Mouse (Mus musculus) liver, embryonic 12.5 days (tissue): ENCODE measurements around the gene Ggact. TPM values are rescaled to one million over a fixed set of nuclear protein-coding genes. Genes with fewer than 3 reads are reported as not detected.

Experiments
- ATAC-seq: fragments of 200-750 bp; cut with Nextera tagmentation; 2 replicates; pipeline ENCODE4 v1.8.0; 2017; ENCODE audit warnings: moderate number of reproducible peaks, mild to moderate bottlenecking, moderate library complexity
- H3K27ac ChIP-seq: fragments of 300-500 bp; sonication (generic); 2 replicates; pipeline ENCODE4 v1.5.1; 2016; ENCODE audit warnings: mild to moderate bottlenecking
- H3K27me3 ChIP-seq: fragments of 300-500 bp; sonication (generic); replicated peaks from 2 replicates; pipeline ENCODE4 v1.6.1; 2016; ENCODE audit warnings: mild to moderate bottlenecking, moderate library complexity
- H3K36me3 ChIP-seq: fragments of 300-500 bp; sonication (generic); 2 replicates; pipeline ENCODE4 v1.6.1; 2016; ENCODE audit warnings: mild to moderate bottlenecking, moderate library complexity
- H3K4me1 ChIP-seq: fragments of 300-500 bp; sonication (generic); 2 replicates; pipeline ENCODE4 v1.6.1; 2016
- H3K4me2 ChIP-seq: fragments of 300-500 bp; sonication (generic); 2 replicates; pipeline ENCODE4 v1.6.1; 2016; ENCODE audit warnings: mild to moderate bottlenecking, moderate library complexity
- H3K4me3 ChIP-seq: fragments of 300-500 bp; sonication (generic); 2 replicates; pipeline ENCODE4 v1.5.1; 2016; ENCODE audit warnings: mild to moderate bottlenecking, moderate library complexity
- H3K9ac ChIP-seq: fragments of 300-500 bp; sonication (generic); 2 replicates; pipeline ENCODE4 v1.6.1; 2016; ENCODE audit warnings: mild to moderate bottlenecking, moderate library complexity
- H3K9me3 ChIP-seq: fragments of 300-500 bp; sonication (generic); replicated peaks from 2 replicates; pipeline ENCODE4 v1.6.1; 2016; ENCODE audit warnings: mild to moderate bottlenecking, moderate library complexity
- WGBS: fragments of 180-500 bp; shearing (Covaris S2); methylation state at CpG from one replicate; pipeline ENCODE4 v1.1.7; 2016; ENCODE audit not compliant: insufficient replicate concordance; 5-methylcytosine and 5-hydroxymethylcytosine counted together
- polyA plus RNA-seq: library from polyadenylated mRNA; unstranded; fragments of >200 nt; fragmentation: Nextera tagmentation; extraction: Ambion mirVana; gene quantifications from 2 replicates; pipeline ENCODE4 v1.2.1, GENCODE M21; 2016

The Ggact gene
- polyA plus RNA-seq, result 14.3 and 16.1 TPM in 2 replicates

GRCm38 (mm10) chr14:122913657-122914056 lies at the start of gene Ggact:
Ggact (minus strand) TSS chr14:122913757.
- peak within 1 kb of the TSS; percentile 73 for H3K9ac ChIP-seq
- H3K27ac ChIP-seq, result peak within 1 kb of the TSS; percentile 63; the same call in 1 of the 2 replicates
- no peaks in the 10 kb centered on the region; the same call in 1 of the 2 replicates for H3K27me3 ChIP-seq
- ATAC-seq, result no peak
- 66% methylated on average over 6 of the region's 6 CpGs for WGBS
- no peaks in the 10 kb centered on the region for H3K9me3 ChIP-seq
- no peaks in the 10 kb centered on the region for H3K36me3 ChIP-seq
- peaks cover 7% of the 10 kb centered on the region; the same call in 1 of the 2 replicates for H3K4me1 ChIP-seq
- H3K4me3 ChIP-seq, result peak within 1 kb of the TSS; percentile 74
- H3K4me2 ChIP-seq, result peak within 1 kb of the TSS; percentile 89

- Histone ChIP-seq H3K36me3 (no peaks in the 10 kb centered on the region), H3K27me3 (no peaks in the 10 kb centered on the region), H3K4me2 (no peak overlapping the region), H3K9me3 (no peaks in the 10 kb centered on the region), H3K4me1 (no peaks in the 10 kb centered on the region), H3K27ac (no peak overlapping the region), H3K4me3 (no peak overlapping the region), H3K9ac (no peak overlapping the region)
- 85% methylated on average over 8 of the region's 8 CpGs for WGBS
- ATAC-seq, result no peak
Observed at GRCm38 (mm10) chr14:122957941-122958340, 44.4 kb upstream of the Ggact start.

GRCm38 (mm10) chr14:122953331-122953730 lies 39.8 kb upstream of the Ggact start:
- no peak overlapping the region for H3K4me2 ChIP-seq
- no peaks in the 10 kb centered on the region for H3K36me3 ChIP-seq
- WGBS, result 12% methylated on average over 1 of the region's 1 CpGs
- no peaks in the 10 kb centered on the region for H3K4me1 ChIP-seq
- H3K4me3 ChIP-seq, result no peak overlapping the region
- no peak overlapping the region for H3K9ac ChIP-seq
- H3K27me3 ChIP-seq, result no peaks in the 10 kb centered on the region
- peak; percentile 44; the same call in 1 of the 2 replicates for ATAC-seq
- H3K27ac ChIP-seq, result no peak overlapping the region
- no peaks in the 10 kb centered on the region for H3K9me3 ChIP-seq

GRCm38 (mm10) chr14:122952556-122952955 lies 39.0 kb upstream of the Ggact start:
- Histone ChIP-seq H3K36me3 (no peaks in the 10 kb centered on the region), H3K4me2 (no peak overlapping the region), H3K27ac (no peak overlapping the region), H3K9ac (no peak overlapping the region), H3K9me3 (no peaks in the 10 kb centered on the region), H3K27me3 (no peaks in the 10 kb centered on the region), H3K4me3 (no peak overlapping the region), H3K4me1 (no peaks in the 10 kb centered on the region)
- 93% methylated on average over 1 of the region's 1 CpGs for WGBS
- ATAC-seq, result no peak

- WGBS, result 55% methylated on average over 6 of the region's 6 CpGs
Observed at GRCm38 (mm10) chr14:122951676-122952445, 38.3 kb upstream of the Ggact start.

DNA sequence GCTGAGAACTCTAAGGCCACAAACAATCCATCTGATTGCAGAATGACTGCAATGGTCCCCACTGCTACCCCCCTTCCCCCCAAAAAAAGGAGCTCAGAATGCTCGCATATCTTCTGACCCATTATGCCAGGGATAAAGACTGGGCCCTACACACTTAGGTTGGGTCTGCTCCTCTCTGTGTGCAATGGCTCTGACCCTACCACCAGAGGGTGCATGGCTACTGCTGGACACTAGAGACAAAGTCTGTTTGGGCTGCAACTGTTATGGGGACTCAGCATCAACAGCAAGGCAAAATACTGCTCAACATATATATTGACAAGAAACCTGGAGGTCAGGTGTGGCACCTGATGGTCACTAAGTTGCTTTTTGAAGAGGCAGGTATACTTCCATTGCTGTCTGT lies 37.4 kb upstream of the Ggact start:
- Histone ChIP-seq H3K36me3 (no peaks in the 10 kb centered on the region), H3K4me1 (no peaks in the 10 kb centered on the region), H3K27ac (no peak overlapping the region), H3K9ac (no peak overlapping the region), H3K9me3 (no peaks in the 10 kb centered on the region), H3K27me3 (no peaks in the 10 kb centered on the region), H3K4me2 (no peak overlapping the region), H3K4me3 (no peak overlapping the region)
- ATAC-seq, result no peak
- WGBS, result 74% methylated on average over 1 of the region's 1 CpGs

More at GRCm38 (mm10) chr14:122951676-122952445, 38.3 kb upstream of the Ggact start:
- ATAC-seq, result no peak
- no peak overlapping the region for H3K27ac ChIP-seq
- no peak overlapping the region for H3K9ac ChIP-seq
- H3K4me3 ChIP-seq, result no peak overlapping the region
- H3K9me3 ChIP-seq, result no peaks in the 10 kb centered on the region
- no peaks in the 10 kb centered on the region for H3K36me3 ChIP-seq
- no peaks in the 10 kb centered on the region for H3K4me1 ChIP-seq
- H3K4me2 ChIP-seq, result no peak overlapping the region
- no peaks in the 10 kb centered on the region for H3K27me3 ChIP-seq

- no peak for ATAC-seq
- no peaks in the 10 kb centered on the region for H3K27me3 ChIP-seq
- no peak overlapping the region for H3K4me3 ChIP-seq
- no peak overlapping the region for H3K27ac ChIP-seq
- H3K9me3 ChIP-seq, result no peaks in the 10 kb centered on the region
- no peak overlapping the region for H3K4me2 ChIP-seq
- H3K9ac ChIP-seq, result no peak overlapping the region
- WGBS, result 89% methylated on average over 3 of the region's 3 CpGs
- no peaks in the 10 kb centered on the region for H3K4me1 ChIP-seq
- H3K36me3 ChIP-seq, result peaks cover 7% of the 10 kb centered on the region; the same call in 1 of the 2 replicates
Observed at GRCm38 (mm10) chr14:122943475-122943853, 29.9 kb upstream of the Ggact start.

GRCm38 (mm10) chr14:122942757-122943474 lies 29.4 kb upstream of the Ggact start:
- no peak for ATAC-seq
- Histone ChIP-seq H3K4me1 (no peaks in the 10 kb centered on the region), H3K27me3 (no peaks in the 10 kb centered on the region), H3K9me3 (no peaks in the 10 kb centered on the region), H3K36me3 (peaks cover 7% of the 10 kb centered on the region; the same call in 1 of the 2 replicates), H3K4me3 (no peak overlapping the region), H3K9ac (no peak overlapping the region), H3K27ac (no peak overlapping the region), H3K4me2 (no peak overlapping the region)
- 80% methylated on average over 4 of the region's 4 CpGs for WGBS

DNA sequence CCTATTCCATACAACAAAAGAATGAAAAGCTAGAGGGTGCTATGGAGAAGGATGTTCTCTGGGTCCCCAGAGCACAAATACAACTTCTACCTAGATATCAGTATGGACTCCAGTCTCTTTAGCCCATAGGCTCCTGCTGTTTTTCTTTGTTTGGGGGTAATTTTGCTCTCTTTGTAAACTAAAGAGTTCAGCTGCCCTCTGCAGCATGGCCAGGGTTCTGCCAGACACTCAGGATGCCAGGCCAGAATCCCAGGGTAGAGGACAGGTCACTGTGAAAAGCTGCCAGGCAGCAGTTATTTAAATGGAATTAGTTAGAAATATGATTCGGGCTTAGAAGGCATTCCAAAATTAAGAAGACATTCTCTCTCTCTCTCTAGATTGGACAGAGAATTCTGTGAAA lies 22.9 kb upstream of the Ggact start:
- H3K4me2 ChIP-seq, result no peak overlapping the region
- H3K9ac ChIP-seq, result no peak overlapping the region
- 62% methylated on average over 1 of the region's 1 CpGs for WGBS
- H3K27ac ChIP-seq, result no peak overlapping the region
- H3K27me3 ChIP-seq, result no peaks in the 10 kb centered on the region
- no peaks in the 10 kb centered on the region for H3K9me3 ChIP-seq
- H3K36me3 ChIP-seq, result peaks cover 1% of the 10 kb centered on the region; the same call in 1 of the 2 replicates
- ATAC-seq, result no peak
- H3K4me3 ChIP-seq, result no peak overlapping the region
- no peaks in the 10 kb centered on the region for H3K4me1 ChIP-seq

DNA sequence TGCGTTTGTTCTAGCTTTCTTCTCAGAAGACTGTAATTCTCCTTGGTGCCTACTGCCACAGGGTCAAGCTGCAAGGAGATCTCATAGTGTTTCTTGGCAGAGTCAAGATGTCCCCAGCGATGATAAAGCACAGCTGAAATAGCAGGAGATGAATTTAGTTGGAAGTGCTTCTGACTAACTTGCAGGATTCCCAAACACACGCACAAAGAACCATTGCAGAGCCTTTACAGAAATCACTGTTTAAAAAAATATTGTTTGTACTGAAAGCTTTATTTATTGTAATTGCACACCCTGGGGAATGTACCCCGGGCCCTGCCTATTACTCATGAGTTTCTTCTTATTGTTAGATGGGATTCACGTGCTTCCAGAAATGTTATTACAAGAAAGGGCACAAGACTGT lies 6.5 kb upstream of the Ggact start:
- WGBS, result 70% methylated on average over 5 of the region's 5 CpGs
- Histone ChIP-seq H3K27ac (no peak overlapping the region), H3K36me3 (no peaks in the 10 kb centered on the region), H3K9ac (no peak overlapping the region), H3K4me2 (no peak overlapping the region), H3K4me3 (no peak overlapping the region), H3K9me3 (no peaks in the 10 kb centered on the region), H3K27me3 (no peaks in the 10 kb centered on the region), H3K4me1 (no peaks in the 10 kb centered on the region)
- ATAC-seq, result no peak

DNA sequence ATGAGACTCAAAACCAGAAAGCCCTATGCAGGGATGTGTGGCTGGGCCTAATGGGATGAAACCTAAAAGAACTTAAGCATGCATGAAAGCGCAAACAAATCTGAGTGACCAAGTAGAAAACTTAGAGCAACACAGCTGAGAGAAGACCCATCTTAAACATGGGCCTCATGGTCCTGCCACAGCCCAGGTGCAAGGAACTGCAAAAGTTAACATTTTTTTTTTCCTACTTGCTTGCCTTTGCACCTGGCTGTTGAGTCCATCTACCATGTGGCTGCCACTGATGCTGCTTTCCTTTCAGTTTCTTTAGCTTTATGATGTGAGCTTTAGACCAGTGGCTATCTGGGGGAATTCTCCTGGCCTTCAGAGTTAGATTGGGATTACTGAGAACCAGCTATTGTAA lies 4.1 kb upstream of the Ggact start:
- H3K4me1 ChIP-seq, result no peaks in the 10 kb centered on the region; the same call in 1 of the 2 replicates
- no peak overlapping the region for H3K9ac ChIP-seq
- ATAC-seq, result no peak
- no peaks in the 10 kb centered on the region; the same call in 1 of the 2 replicates for H3K27me3 ChIP-seq
- WGBS, result 87% methylated on average over 1 of the region's 1 CpGs
- no peaks in the 10 kb centered on the region for H3K36me3 ChIP-seq
- H3K4me3 ChIP-seq, result no peak overlapping the region
- H3K4me2 ChIP-seq, result no peak overlapping the region
- H3K27ac ChIP-seq, result no peak overlapping the region
- H3K9me3 ChIP-seq, result no peaks in the 10 kb centered on the region
